Mouse (Mus musculus) retina, adult 2 months (tissue): ENCODE measurements at regions not wholly inside any gene's neighbourhood (a gene's known extent, or its start where the extent isn't known, plus 50 kb on each side); places are given as distances from the start of the nearest gene placed in this dataset.
"Not testable (repeated sequence)": the region's sequence is repeated elsewhere in the genome, so short reads cannot be mapped to it uniquely, and the experiment has no call there.

ENCODE experiments used
- DNase-seq: peaks from one replicate; pipeline ENCODE4 v3.0.0-alpha.2; 2012; ENCODE audit warnings: low read depth, low spot score

- no peak for DNase-seq
Measured at GRCm38 (mm10) chr16:73652976-73653690, 758.5 kb downstream of the Robo2 start.

GRCm38 (mm10) chr16:73647201-73647782, 764.3 kb downstream of the Robo2 start:
- DNase-seq = no peak

- no peak for DNase-seq
Measured at GRCm38 (mm10) chr16:73613017-73613416, 798.6 kb downstream of the Robo2 start.

GRCm38 (mm10) chr16:73591421-73591820, 820.2 kb downstream of the Robo2 start:
- DNase-seq = no peak

- no peak for DNase-seq
Measured at GRCm38 (mm10) chr16:73561216-73561615, 850.4 kb downstream of the Robo2 start.

GRCm38 (mm10) chr16:73556940-73557339, 854.7 kb downstream of the Robo2 start:
- no peak for DNase-seq

GRCm38 (mm10) chr16:73543651-73544050, 868.0 kb downstream of the Robo2 start:
- DNase-seq = no peak

- DNase-seq = no peak
Measured at GRCm38 (mm10) chr16:73538040-73538439, 873.6 kb downstream of the Robo2 start.

- DNase-seq = no peak
Measured at GRCm38 (mm10) chr16:73537541-73537940, 874.1 kb downstream of the Robo2 start.

GRCm38 (mm10) chr16:73530191-73530590, 881.4 kb downstream of the Robo2 start:
- DNase-seq = no peak

GRCm38 (mm10) chr16:73522931-73523330, 888.7 kb downstream of the Robo2 start:
- not testable (repeated sequence) for DNase-seq

- DNase-seq = no peak
Measured at GRCm38 (mm10) chr16:73504759-73505158, 906.9 kb downstream of the Robo2 start.

GRCm38 (mm10) chr16:73498636-73499208, 912.9 kb downstream of the Robo2 start:
- no peak for DNase-seq

GRCm38 (mm10) chr16:73483214-73483856, 928.3 kb downstream of the Robo2 start:
- no peak for DNase-seq

- no peak for DNase-seq
Measured at GRCm38 (mm10) chr16:73482176-73482575, 929.4 kb downstream of the Robo2 start.

GRCm38 (mm10) chr16:73473502-73473901, 938.1 kb downstream of the Robo2 start:
- no peak for DNase-seq

GRCm38 (mm10) chr16:73471547-73471946, 940.1 kb downstream of the Robo2 start:
- no peak for DNase-seq

- DNase-seq = no peak
Measured at GRCm38 (mm10) chr16:73470535-73470934, 941.1 kb downstream of the Robo2 start.

GRCm38 (mm10) chr16:73466296-73466695, 945.3 kb downstream of the Robo2 start:
- DNase-seq = no peak

GRCm38 (mm10) chr16:73462516-73462915, 949.1 kb downstream of the Robo2 start:
- DNase-seq = no peak

- no peak for DNase-seq
Measured at GRCm38 (mm10) chr16:73450634-73451245, 960.9 kb downstream of the Robo2 start.

GRCm38 (mm10) chr16:73449836-73450235, 961.8 kb downstream of the Robo2 start:
- DNase-seq = no peak
